Mouse (Mus musculus) induced T-regulatory cell, adult 2 months (primary cell): Measurements from ENCODE around the gene Btbd35f20.
"Not testable (repeated sequence)": the region's sequence is repeated elsewhere in the genome, so short reads cannot be mapped to it uniquely, and the experiment has no call there.

ENCODE experiments used
- DNase-seq: peaks from one replicate; pipeline ENCODE4 v3.0.0-alpha.2; 2012; ENCODE audit warnings: low read depth

Gene Btbd35f20

DNA sequence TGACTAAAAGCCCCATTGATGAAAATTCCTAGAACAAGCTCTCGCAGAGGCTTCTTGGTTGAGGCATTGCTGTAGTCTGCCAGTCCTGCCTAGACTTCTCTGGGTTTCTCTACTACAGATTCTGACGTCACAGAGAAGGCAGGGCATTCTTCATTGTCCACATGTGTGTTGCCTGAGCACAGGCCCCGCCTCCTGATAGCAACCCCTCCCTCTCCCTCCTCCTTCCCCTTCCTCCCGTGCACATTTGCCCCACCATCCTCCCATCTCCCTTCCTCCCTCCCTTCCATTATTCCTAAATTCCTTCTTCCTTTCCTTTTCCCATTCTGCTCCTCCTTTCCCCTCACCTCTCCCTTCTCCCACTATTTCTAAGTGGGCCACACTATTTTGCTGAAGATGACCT lies at the start of gene Btbd35f20:
Gene Btbd35f20 (minus strand): TSS at position 101 of the 400 bp plus-strand sequence.
- DNase-seq, result not testable (repeated sequence)
